Mouse (Mus musculus): ENCODE data around the gene Fggy.

Fggy gene

GRCm38 (mm10) chr4:95557333-95557956, at the start of gene Fggy:
Gene Fggy, plus strand, starts transcription at chr4:95557507.
- DNase-seq (ENCODE audit: low read depth, low spot score) = peak; percentile 89

- DNase-seq (ENCODE audit: low read depth, low spot score) = no peak
Observed at GRCm38 (mm10) chr4:95507946-95508311, 49.4 kb upstream of the Fggy start.

GRCm38 (mm10) chr4:95518382-95518781, 38.9 kb upstream of the Fggy start:
- DNase-seq (ENCODE audit: low read depth, low spot score) = no peak

GRCm38 (mm10) chr4:95519975-95520642, 37.2 kb upstream of the Fggy start:
- DNase-seq (ENCODE audit: low read depth, low spot score) = no peak

GRCm38 (mm10) chr4:95520643-95521032, 36.7 kb upstream of the Fggy start:
- no peak for DNase-seq (ENCODE audit: low read depth, low spot score)

GRCm38 (mm10) chr4:95526588-95526987, 30.7 kb upstream of the Fggy start:
- no peak for DNase-seq (ENCODE audit: low read depth, low spot score)

GRCm38 (mm10) chr4:95530757-95531156, 26.6 kb upstream of the Fggy start:
- DNase-seq (ENCODE audit: low read depth, low spot score) = no peak

GRCm38 (mm10) chr4:95533946-95534345, 23.4 kb upstream of the Fggy start:
- DNase-seq (ENCODE audit: low read depth, low spot score) = no peak

GRCm38 (mm10) chr4:95541382-95542038, 15.8 kb upstream of the Fggy start:
- no peak for DNase-seq (ENCODE audit: low read depth, low spot score)

- no peak for DNase-seq (ENCODE audit: low read depth, low spot score)
Observed at GRCm38 (mm10) chr4:95542039-95542790, 15.1 kb upstream of the Fggy start.

- no peak for DNase-seq (ENCODE audit: low read depth, low spot score)
Observed at GRCm38 (mm10) chr4:95543529-95543928, 13.8 kb upstream of the Fggy start.

GRCm38 (mm10) chr4:95556663-95557332, 509 bp upstream of the Fggy start:
- no peak for DNase-seq (ENCODE audit: low read depth, low spot score)

GRCm38 (mm10) chr4:95558271-95558888, 1.1 kb downstream of the Fggy start:
- DNase-seq (ENCODE audit: low read depth, low spot score) = no peak

- DNase-seq (ENCODE audit: low read depth, low spot score) = no peak
Observed at GRCm38 (mm10) chr4:95571621-95572020, 14.3 kb downstream of the Fggy start.

- DNase-seq (ENCODE audit: low read depth, low spot score) = no peak
Observed at GRCm38 (mm10) chr4:95573704-95574103, 16.4 kb downstream of the Fggy start.

- DNase-seq (ENCODE audit: low read depth, low spot score) = no peak
Observed at GRCm38 (mm10) chr4:95575411-95575911, 18.2 kb downstream of the Fggy start.

GRCm38 (mm10) chr4:95579183-95579582, 21.9 kb downstream of the Fggy start:
- DNase-seq (ENCODE audit: low read depth, low spot score) = no peak

- no peak for DNase-seq (ENCODE audit: low read depth, low spot score)
Observed at GRCm38 (mm10) chr4:95584107-95584762, 26.9 kb downstream of the Fggy start.

GRCm38 (mm10) chr4:95586274-95587001, 29.1 kb downstream of the Fggy start:
- DNase-seq (ENCODE audit: low read depth, low spot score) = no peak

Data from embryo, embryonic 11.5 days (tissue).